Mouse (Mus musculus): ENCODE measurements around the gene Rem2. TPM values are rescaled to one million over a fixed set of nuclear protein-coding genes. Genes with fewer than 3 reads are reported as not detected.

Rem2 gene
- total RNA-seq (2017) = 0.53 and 1.7 TPM in 2 replicates

DNA sequence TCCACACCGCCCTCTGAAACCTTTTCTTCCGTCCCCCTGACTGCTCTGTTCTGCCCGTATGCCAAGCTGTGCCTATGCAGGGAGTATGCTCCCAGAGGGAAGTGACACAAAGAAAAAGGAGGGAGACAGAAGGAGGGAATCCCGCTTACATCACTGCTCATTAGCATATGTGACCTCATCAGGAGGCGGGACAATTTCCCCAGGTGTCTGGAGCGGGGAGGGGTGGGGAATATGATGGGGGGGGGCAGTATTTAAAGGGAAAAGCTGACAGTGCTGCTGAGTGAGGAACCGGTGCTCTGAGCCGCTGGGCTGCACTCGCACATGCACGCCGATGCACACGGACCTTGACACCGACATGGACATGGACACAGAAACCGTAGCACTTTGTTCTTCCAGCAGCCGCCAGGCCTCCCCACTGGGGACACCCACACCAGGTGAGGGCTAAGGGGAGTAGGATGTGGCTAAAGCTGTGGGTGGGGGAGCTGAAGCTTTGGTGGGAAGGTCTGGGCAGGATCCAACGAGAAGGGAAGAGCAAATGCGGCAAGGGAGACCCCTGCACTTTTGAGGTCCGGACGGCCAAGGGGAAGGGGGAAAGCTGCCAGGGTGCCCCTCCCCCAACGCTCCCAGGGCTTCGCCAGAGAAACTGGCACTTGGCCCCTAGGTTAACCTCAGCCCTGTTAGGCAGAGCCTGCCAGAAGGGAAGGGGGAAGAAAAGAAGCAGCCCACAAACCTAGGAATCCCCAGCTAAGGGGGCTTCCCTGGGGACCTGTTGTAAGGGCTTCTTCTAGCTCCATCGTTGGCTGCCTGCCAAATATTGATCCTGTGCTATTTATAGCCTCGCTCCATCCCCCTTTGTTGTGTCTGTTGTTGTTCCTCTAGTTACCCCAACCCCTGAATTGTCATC, at the start of gene Rem2:
Gene Rem2 (plus strand): TSS at position 160 of the 904 bp plus-strand sequence.
- ATAC-seq (replicated peaks; ENCODE audit: low read depth, poor library complexity, severe bottlenecking) = peak; percentile 11; the same call in 1 of the 2 replicates

- ATAC-seq (replicated peaks; ENCODE audit: low read depth, poor library complexity, severe bottlenecking) = peak; percentile 81
These were observed 49.1 kb upstream of the Rem2 start, which contains the start of gene Mrpl52 for GRCm38 (mm10) chr14:54426689-54427398. Gene Mrpl52, plus strand, starts transcription at chr14:54426909.

DNA sequence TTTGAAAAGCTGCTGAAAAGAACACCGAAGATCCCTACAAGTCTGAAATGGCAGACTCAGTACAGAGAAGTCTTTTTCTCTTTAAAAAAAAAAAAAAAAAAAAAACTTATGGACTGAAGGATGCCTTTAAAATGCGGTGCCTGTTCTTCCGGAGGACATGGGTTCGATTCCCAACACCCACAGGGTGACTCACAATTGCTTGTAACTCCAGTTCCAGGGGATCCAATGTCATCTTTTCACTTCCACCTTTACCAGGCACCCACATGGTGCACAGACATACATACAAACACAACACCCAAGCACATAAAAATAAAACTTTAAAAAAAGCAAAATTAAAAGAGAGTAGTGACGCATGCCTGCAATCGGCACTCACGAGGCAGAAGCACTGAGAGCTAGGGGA, 48.2 kb upstream of the Rem2 start:
- ATAC-seq (replicated peaks; ENCODE audit: low read depth, poor library complexity, severe bottlenecking) = no peak

DNA sequence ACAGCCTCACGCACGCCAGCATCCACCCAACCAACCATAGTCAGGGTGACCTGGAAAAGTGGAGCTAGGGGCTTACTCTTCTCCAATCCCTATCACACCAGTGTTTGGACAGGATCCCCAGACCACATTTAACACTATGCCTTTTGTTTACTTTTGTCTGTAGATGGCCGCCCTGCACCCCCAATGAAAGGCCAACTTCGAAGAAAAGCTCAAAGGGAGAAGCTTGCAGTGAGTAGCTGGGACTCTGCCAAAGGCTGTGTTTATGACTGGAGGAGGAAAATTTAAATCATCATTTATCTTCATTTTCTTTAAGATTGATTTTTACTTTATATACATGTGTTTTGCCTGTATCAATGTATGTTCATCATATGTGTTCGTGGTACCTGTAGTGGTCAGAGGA, 47.5 kb upstream of the Rem2 start:
- no peak for ATAC-seq (replicated peaks; ENCODE audit: low read depth, poor library complexity, severe bottlenecking)

GRCm38 (mm10) chr14:54429332-54430093, 46.4 kb upstream of the Rem2 start:
- ATAC-seq (replicated peaks; ENCODE audit: low read depth, poor library complexity, severe bottlenecking) = no peak

DNA sequence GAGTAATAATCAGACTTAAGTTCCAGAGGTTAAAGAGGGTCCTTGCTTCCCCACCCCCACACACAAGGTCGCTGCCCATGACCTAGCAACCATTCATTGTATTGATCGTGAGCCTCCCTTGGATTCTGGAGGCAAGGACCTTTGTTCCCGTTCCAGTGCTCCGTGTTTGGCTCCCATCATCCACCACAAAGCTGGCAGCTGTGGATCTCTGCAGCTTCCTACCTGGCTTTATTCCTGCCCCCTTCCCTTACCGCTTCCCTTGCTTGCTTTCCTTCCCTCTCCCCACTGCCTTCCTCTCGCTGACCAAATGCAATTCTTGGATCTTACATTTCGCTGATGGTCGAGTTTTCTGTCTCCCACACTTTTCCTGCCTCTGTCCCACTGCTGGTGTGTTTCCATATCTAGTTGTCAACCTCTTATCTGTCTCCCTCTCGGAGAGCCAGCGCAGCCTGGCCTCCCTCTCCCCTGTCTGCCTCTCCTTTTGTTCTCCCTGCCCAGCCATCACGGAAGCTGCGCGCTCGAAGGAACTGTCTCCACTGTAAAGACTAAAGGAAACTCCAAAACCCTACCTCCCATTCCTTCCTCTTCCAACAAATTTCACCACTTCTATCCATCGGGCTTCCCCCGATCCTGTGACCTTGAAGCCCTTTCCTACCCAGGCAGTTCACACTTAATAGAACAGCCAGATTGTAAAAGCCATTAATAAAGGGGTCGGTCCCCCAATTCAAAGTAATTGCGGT, 45.3 kb upstream of the Rem2 start:
- ATAC-seq (replicated peaks; ENCODE audit: low read depth, poor library complexity, severe bottlenecking) = no peak

GRCm38 (mm10) chr14:54431334-54432077, 44.4 kb upstream of the Rem2 start, which contains the start of gene Mmp14:
Gene Mmp14, plus strand, starts transcription at chr14:54431612.
- ATAC-seq (replicated peaks; ENCODE audit: low read depth, poor library complexity, severe bottlenecking) = no peak

- ATAC-seq (replicated peaks; ENCODE audit: low read depth, poor library complexity, severe bottlenecking) = peak; percentile 24; the same call in 1 of the 2 replicates
These were observed 43.6 kb upstream of the Rem2 start for GRCm38 (mm10) chr14:54432078-54432836.

GRCm38 (mm10) chr14:54432837-54433830, 42.8 kb upstream of the Rem2 start:
- peak; percentile 81 for ATAC-seq (replicated peaks; ENCODE audit: low read depth, poor library complexity, severe bottlenecking)

- ATAC-seq (replicated peaks; ENCODE audit: low read depth, poor library complexity, severe bottlenecking) = no peak
These were observed 41.9 kb upstream of the Rem2 start for GRCm38 (mm10) chr14:54433941-54434531.

DNA sequence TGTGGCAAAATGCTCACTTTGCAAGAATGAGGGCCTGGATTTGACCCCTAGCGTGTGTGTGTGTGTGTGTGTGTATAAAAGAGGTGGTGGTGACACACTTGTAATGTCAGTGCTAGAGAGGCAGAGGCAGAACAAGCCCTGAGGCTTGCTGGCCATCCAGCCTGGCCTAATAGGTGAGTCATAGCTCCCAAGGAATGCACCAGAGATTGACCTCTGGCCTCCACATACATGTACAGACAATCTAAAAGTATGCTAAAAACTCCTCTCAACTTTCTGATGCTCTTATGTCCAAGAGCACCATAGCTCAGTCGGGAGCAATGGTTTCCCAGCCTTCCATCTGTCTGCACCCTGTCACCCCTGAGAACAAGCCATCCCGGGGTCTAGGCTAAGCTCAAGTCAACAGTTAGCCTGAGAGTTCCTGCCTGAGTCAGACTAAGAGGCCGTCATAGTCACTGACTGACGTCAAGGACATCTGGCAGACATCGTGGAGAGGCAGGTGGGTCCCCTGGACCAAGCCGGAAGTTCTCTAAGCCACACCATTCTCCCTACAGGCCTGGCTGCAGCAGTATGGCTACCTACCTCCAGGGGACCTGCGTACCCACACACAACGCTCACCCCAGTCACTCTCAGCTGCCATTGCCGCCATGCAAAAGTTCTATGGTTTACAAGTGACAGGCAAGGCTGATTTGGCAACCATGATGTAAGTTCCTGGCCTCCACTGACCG, 40.5 kb upstream of the Rem2 start:
- no peak for ATAC-seq (replicated peaks; ENCODE audit: low read depth, poor library complexity, severe bottlenecking)

DNA sequence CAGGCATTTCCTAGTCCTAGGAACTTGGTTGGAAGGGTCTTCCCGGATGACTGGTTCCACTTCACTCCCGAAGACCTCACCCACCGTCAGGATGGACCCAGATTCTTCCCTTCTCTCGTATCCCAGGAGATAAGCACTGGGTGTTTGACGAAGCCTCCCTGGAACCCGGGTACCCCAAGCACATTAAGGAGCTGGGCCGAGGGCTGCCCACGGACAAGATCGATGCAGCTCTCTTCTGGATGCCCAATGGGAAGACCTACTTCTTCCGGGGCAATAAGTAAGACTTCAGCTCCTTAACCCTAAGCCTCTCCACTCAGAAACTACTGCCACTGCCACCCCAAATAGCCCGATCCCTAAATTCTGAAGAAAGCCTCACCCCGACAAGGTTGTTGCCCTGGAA, 36.7 kb upstream of the Rem2 start:
- no peak for ATAC-seq (replicated peaks; ENCODE audit: low read depth, poor library complexity, severe bottlenecking)

DNA sequence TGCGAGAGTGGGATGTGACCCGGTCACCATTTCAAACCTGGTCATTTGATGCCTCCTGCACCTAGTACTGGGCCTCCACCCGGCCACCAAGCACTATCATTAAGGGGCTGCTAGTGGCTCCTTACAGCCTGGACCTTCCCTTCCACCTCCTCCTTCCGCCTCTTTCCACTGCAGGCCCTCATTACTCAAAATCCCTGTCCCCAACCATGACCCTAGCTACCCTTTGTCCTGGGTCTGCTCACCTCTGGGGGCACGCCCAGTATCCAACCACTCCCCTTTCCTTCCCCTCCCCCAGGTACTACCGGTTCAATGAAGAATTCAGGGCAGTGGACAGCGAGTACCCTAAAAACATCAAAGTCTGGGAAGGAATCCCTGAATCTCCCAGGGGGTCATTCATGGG, 36.3 kb upstream of the Rem2 start:
- ATAC-seq (replicated peaks; ENCODE audit: low read depth, poor library complexity, severe bottlenecking) = no peak

DNA sequence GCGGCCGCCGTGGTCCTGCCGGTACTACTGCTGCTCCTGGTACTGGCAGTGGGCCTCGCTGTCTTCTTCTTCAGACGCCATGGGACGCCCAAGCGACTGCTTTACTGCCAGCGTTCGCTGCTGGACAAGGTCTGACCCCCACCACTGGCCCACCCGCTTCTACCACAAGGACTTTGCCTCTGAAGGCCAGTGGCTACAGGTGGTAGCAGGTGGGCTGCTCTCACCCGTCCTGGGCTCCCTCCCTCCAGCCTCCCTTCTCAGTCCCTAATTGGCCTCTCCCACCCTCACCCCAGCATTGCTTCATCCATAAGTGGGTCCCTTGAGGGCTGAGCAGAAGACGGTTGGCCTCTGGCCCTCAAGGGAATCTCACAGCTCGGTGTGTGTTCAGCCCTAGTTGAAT, 35.4 kb upstream of the Rem2 start:
- ATAC-seq (replicated peaks; ENCODE audit: low read depth, poor library complexity, severe bottlenecking) = no peak

DNA sequence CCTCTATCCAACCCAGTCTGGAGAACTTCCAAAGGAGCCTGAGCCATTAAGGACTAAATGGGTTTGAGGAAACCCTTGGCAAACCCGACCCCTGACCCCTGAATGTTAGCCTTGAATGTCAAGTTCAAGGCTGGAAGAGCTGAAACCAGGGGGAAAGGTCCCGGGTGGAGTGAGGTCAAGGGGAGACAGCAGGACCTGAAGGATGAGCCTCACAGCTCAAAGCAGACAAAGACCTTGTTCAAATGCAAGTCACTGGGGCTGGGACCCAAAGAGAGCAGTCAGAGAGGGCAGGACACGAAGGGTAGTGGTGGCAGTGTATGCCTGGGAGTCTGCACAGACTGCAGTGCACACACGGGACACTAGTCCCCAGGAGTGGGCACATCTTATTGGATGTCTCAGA, 34.5 kb upstream of the Rem2 start:
- ATAC-seq (replicated peaks; ENCODE audit: low read depth, poor library complexity, severe bottlenecking) = no peak

GRCm38 (mm10) chr14:54442548-54442947, 33.4 kb upstream of the Rem2 start:
- ATAC-seq (replicated peaks; ENCODE audit: low read depth, poor library complexity, severe bottlenecking) = peak; percentile 23

Data from common myeloid progenitor, adult 5-6 weeks (primary cell).